Mouse (Mus musculus): ENCODE data around the gene Thbs4. TPM values are rescaled to one million over a fixed set of nuclear protein-coding genes. Genes with fewer than 3 reads are reported as not detected.

Gene Thbs4
- polyA plus RNA-seq, 1 experiment from 2014 or later: 22.0 TPM

DNA sequence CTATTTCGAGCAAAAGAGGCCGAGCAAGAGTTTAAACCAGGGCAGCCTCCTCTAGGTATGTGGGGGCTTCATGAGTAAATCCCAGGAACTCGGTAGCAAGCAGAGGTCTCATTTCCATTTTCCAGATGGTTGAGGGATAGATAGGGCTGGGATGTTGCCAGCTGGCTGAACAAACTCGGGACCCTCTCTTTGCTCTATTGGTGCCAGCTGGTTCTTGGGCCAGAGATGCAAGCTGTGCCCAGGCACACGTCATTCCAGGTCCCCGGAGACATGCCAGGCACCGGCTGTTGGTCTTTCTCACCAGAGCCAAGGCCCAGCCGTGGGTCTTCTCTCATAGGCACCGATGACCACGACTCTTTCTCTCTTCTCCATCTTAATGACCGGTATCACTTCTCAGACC, 60.9 kb downstream of the Thbs4 start:
- no peaks in the 10 kb centered on the region for H3K36me3 ChIP-seq (ENCODE audit: control insufficient read depth, insufficient read depth, low read length)
- no peaks in the 10 kb centered on the region for H3K4me1 ChIP-seq (ENCODE audit: control insufficient read depth, insufficient read depth, low read length)
- no peaks in the 10 kb centered on the region for H3K9me3 ChIP-seq (ENCODE audit: control insufficient read depth, low read length)
- WGBS: 80% methylated on average over 11 of the region's 11 CpGs
- H3K27me3 ChIP-seq (replicated peaks; ENCODE audit: control insufficient read depth, insufficient read depth, low read length): no peaks in the 10 kb centered on the region
- ATAC-seq: no peak
- H3K4me2 ChIP-seq (ENCODE audit: low read depth, low read length): no peak overlapping the region
- H3K4me3 ChIP-seq (ENCODE audit: low read length): no peak overlapping the region
- no peak overlapping the region for H3K27ac ChIP-seq (ENCODE audit: low read length)
- H3K9ac ChIP-seq (ENCODE audit: low read depth, low read length): no peak overlapping the region

DNA sequence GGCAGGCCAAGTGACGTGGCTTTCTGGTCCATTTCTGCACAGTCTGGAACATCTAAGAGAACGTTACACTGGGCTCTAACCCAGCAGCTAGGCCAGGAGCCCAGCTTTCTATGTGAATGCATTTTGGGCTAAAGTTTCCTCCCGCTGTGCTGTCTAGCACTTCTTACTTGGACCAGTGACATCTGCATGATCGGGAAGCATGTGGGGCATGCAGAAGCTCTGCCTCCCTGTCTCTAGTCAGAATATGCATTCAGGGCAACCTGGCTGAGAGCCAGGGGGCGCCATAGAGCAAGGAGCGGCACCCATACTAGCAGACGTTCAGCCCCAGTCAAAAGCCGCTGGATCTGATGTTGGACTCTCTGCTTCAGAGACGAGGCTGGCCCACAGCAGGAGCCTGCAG, 61.4 kb downstream of the Thbs4 start:
- 47% methylated on average over 9 of the region's 9 CpGs for WGBS
- H3K4me2 ChIP-seq (ENCODE audit: low read depth, low read length): no peak overlapping the region
- H3K4me3 ChIP-seq (ENCODE audit: low read length): no peak overlapping the region
- no peak overlapping the region for H3K9ac ChIP-seq (ENCODE audit: low read depth, low read length)
- no peaks in the 10 kb centered on the region for H3K9me3 ChIP-seq (ENCODE audit: control insufficient read depth, low read length)
- no peaks in the 10 kb centered on the region for H3K4me1 ChIP-seq (ENCODE audit: control insufficient read depth, insufficient read depth, low read length)
- ATAC-seq: peak; percentile 56
- H3K36me3 ChIP-seq (ENCODE audit: control insufficient read depth, insufficient read depth, low read length): no peaks in the 10 kb centered on the region
- no peaks in the 10 kb centered on the region for H3K27me3 ChIP-seq (replicated peaks; ENCODE audit: control insufficient read depth, insufficient read depth, low read length)
- H3K27ac ChIP-seq (ENCODE audit: low read length): no peak overlapping the region

DNA sequence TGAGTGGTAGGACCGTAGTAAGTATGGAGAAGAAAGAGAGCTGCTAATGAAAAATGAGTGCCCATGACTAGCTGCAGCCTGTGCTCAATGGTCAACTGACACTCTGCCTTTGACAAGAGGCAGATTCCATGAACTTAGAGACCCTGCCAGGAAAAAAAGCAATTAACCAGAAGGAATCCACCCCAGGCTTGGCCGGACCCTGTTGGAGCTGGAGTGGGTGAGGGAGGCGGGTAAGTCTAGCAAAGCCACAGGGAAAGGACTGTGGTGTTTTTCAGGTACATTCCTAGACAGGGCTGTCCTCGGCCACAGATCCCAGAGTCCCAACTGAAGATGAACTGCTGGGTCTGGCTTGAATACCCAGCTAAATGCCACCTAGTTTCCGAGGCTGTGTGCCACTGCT, 61.8 kb downstream of the Thbs4 start:
- no peak overlapping the region for H3K4me2 ChIP-seq (ENCODE audit: low read depth, low read length)
- H3K27ac ChIP-seq (ENCODE audit: low read length): no peak overlapping the region
- H3K4me1 ChIP-seq (ENCODE audit: control insufficient read depth, insufficient read depth, low read length): no peaks in the 10 kb centered on the region
- H3K4me3 ChIP-seq (ENCODE audit: low read length): no peak overlapping the region
- 71% methylated on average over 5 of the region's 5 CpGs for WGBS
- H3K36me3 ChIP-seq (ENCODE audit: control insufficient read depth, insufficient read depth, low read length): no peaks in the 10 kb centered on the region
- no peaks in the 10 kb centered on the region for H3K27me3 ChIP-seq (replicated peaks; ENCODE audit: control insufficient read depth, insufficient read depth, low read length)
- no peak for ATAC-seq
- no peak overlapping the region for H3K9ac ChIP-seq (ENCODE audit: low read depth, low read length)
- no peaks in the 10 kb centered on the region for H3K9me3 ChIP-seq (ENCODE audit: control insufficient read depth, low read length)

DNA sequence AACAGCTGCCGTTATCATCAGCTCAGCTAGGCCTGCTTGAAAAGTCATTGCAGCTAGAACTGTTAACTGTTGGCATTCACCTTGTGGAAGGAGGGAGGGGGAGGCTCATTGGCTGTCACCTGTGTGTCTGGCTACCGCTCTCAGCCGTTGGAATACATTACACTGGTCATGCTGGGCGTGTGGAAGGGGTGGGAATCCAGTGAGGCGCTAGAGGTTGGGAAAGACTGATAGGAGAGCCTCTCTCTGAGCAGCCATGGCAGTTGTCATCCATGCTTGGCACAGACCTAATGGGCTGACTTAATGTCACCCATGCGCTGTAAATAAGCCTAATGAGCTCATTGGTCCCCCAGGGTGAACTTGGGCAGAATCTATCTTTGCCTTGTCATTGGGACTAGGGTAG, 62.8 kb downstream of the Thbs4 start:
- Histone ChIP-seq H3K27me3 (replicated peaks; ENCODE audit: control insufficient read depth, insufficient read depth, low read length) (no peaks in the 10 kb centered on the region), H3K4me1 (ENCODE audit: control insufficient read depth, insufficient read depth, low read length) (no peaks in the 10 kb centered on the region), H3K4me2 (ENCODE audit: low read depth, low read length) (no peak overlapping the region), H3K36me3 (ENCODE audit: control insufficient read depth, insufficient read depth, low read length) (no peaks in the 10 kb centered on the region), H3K9me3 (ENCODE audit: control insufficient read depth, low read length) (no peaks in the 10 kb centered on the region), H3K4me3 (ENCODE audit: low read length) (no peak overlapping the region), H3K27ac (ENCODE audit: low read length) (no peak overlapping the region), H3K9ac (ENCODE audit: low read depth, low read length) (no peak overlapping the region)
- no peak for ATAC-seq
- 75% methylated on average over 6 of the region's 6 CpGs for WGBS

DNA sequence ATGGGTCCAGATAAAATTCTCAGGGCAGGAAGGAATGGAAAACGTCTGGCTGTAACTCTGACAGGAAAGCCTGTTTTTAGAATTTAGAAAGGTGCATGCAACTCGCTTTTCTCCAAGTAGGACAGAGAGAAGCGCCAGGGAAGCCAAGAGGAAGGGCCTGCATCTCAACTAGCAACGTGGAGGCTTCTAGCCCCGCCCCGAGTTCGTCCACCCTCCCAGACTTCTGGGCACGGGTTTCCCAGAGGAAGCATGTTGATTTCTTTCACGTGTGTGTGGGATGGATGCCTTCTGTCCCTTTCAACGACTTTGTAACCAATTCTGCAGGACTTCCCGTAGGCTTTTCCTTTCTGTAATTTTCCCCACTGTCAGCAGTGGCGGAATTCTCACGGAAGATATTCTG, 64.8 kb downstream of the Thbs4 start:
- 34% methylated on average over 13 of the region's 13 CpGs for WGBS
- no peaks in the 10 kb centered on the region for H3K4me1 ChIP-seq (ENCODE audit: control insufficient read depth, insufficient read depth, low read length)
- H3K4me3 ChIP-seq (ENCODE audit: low read length): no peak overlapping the region
- H3K4me2 ChIP-seq (ENCODE audit: low read depth, low read length): no peak overlapping the region
- no peaks in the 10 kb centered on the region for H3K27me3 ChIP-seq (replicated peaks; ENCODE audit: control insufficient read depth, insufficient read depth, low read length)
- H3K36me3 ChIP-seq (ENCODE audit: control insufficient read depth, insufficient read depth, low read length): no peaks in the 10 kb centered on the region
- no peak overlapping the region for H3K27ac ChIP-seq (ENCODE audit: low read length)
- no peak for ATAC-seq
- H3K9ac ChIP-seq (ENCODE audit: low read depth, low read length): no peak overlapping the region
- no peaks in the 10 kb centered on the region for H3K9me3 ChIP-seq (ENCODE audit: control insufficient read depth, low read length)

DNA sequence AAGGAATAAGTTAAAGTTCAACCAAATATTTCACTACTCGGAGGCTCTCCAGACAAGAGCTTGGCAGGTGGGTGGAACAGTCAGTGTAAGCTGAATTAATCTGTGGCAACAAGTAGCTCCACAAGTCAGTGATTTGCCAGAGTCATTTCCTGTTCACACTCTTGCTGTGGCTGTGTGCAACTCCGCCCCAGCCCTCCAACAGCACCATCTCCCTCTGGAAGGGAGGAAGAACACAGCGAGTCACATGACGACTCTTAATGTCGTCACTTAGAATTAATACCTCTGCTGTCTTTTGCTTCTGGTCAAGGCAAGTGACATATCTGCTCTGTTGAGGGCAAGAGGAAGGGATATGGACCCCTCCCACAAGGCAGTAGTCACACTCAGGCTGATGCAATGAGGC, 72.2 kb downstream of the Thbs4 start:
- Histone ChIP-seq H3K27me3 (replicated peaks; ENCODE audit: control insufficient read depth, insufficient read depth, low read length) (no peaks in the 10 kb centered on the region), H3K9ac (ENCODE audit: low read depth, low read length) (no peak overlapping the region), H3K36me3 (ENCODE audit: control insufficient read depth, insufficient read depth, low read length) (no peaks in the 10 kb centered on the region), H3K27ac (ENCODE audit: low read length) (no peak overlapping the region), H3K4me3 (ENCODE audit: low read length) (no peak overlapping the region), H3K4me1 (ENCODE audit: control insufficient read depth, insufficient read depth, low read length) (0 out of 2 replicates have a peak, but pooled peaks cover 4% of the 10 kb centered on the region), H3K9me3 (ENCODE audit: control insufficient read depth, low read length) (no peaks in the 10 kb centered on the region), H3K4me2 (ENCODE audit: low read depth, low read length) (no peak overlapping the region)
- WGBS: 62% methylated on average over 5 of the region's 5 CpGs
- no peak for ATAC-seq

DNA sequence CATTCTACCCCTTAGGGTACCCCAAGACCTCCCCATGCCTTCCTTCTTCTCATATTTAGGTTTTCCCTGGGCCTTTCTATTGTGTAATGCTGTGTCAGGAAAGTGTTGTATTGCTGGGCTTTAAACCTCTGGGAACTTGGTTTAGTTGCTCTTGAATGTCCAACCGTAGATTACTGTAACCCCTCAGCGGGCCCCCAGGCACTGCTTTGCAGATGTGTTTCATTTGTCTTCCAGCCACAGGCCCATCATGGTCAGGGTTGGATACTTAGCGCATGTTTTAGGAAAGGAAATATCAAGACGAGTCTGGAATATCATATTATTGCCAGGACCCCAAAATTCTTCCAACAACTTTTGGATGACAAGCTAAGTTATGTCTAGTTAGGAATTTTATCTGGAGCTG, 73.6 kb downstream of the Thbs4 start:
- Histone ChIP-seq H3K36me3 (ENCODE audit: control insufficient read depth, insufficient read depth, low read length) (no peaks in the 10 kb centered on the region), H3K9ac (ENCODE audit: low read depth, low read length) (no peak overlapping the region), H3K4me2 (ENCODE audit: low read depth, low read length) (no peak overlapping the region), H3K9me3 (ENCODE audit: control insufficient read depth, low read length) (no peaks in the 10 kb centered on the region), H3K27ac (ENCODE audit: low read length) (no peak overlapping the region), H3K4me1 (ENCODE audit: control insufficient read depth, insufficient read depth, low read length) (0 out of 2 replicates have a peak, but pooled peaks cover 4% of the 10 kb centered on the region), H3K27me3 (replicated peaks; ENCODE audit: control insufficient read depth, insufficient read depth, low read length) (no peaks in the 10 kb centered on the region), H3K4me3 (ENCODE audit: low read length) (no peak overlapping the region)
- ATAC-seq: no peak
- 68% methylated on average over 4 of the region's 4 CpGs for WGBS

DNA sequence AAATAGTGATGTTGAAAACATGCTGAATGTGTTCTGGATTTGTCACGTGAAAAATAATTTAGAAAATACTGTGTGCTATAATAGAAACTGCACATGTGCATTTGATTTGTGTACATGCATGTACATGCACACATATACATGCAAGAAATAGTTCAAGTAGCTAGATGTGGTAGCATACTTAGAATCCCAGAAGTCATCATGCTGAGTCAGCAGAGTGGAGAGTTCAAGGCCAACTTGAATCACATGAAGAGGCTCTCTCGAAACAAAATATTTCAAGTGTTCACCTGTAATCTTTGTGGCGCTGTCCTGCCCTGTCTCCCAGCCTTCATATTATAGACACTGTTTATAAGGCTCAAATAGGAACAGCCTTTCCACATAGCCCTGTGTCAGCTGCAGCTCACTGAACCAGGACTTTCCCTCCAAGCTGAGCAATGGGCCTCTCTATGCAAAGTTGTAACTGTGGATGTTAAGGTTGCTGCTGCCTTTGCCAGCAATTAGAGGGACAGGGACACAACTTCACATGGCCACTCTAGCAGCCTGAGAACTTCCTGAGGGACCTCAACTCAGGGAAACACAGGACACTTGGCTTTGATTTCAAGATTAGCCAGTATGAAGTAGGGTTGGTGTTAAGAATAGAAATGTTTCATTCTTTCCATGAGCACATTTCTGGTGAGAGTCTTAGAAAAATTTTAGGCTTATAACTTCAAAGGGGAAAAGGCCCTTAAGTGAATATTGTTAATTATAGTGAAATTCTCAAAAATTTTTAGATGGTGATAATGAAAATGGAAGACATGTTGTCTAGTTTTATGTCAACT, 76.6 kb downstream of the Thbs4 start:
- H3K9me3 ChIP-seq (ENCODE audit: control insufficient read depth, low read length): no peaks in the 10 kb centered on the region
- H3K27me3 ChIP-seq (replicated peaks; ENCODE audit: control insufficient read depth, insufficient read depth, low read length): no peaks in the 10 kb centered on the region
- H3K4me1 ChIP-seq (ENCODE audit: control insufficient read depth, insufficient read depth, low read length): 0 out of 2 replicates have a peak, but pooled peaks cover 4% of the 10 kb centered on the region
- no peak overlapping the region for H3K27ac ChIP-seq (ENCODE audit: low read length)
- H3K4me2 ChIP-seq (ENCODE audit: low read depth, low read length): no peak overlapping the region
- WGBS: 91% methylated on average over 3 of the region's 3 CpGs
- H3K4me3 ChIP-seq (ENCODE audit: low read length): no peak overlapping the region
- H3K36me3 ChIP-seq (ENCODE audit: control insufficient read depth, insufficient read depth, low read length): no peaks in the 10 kb centered on the region
- no peak for ATAC-seq
- no peak overlapping the region for H3K9ac ChIP-seq (ENCODE audit: low read depth, low read length)

DNA sequence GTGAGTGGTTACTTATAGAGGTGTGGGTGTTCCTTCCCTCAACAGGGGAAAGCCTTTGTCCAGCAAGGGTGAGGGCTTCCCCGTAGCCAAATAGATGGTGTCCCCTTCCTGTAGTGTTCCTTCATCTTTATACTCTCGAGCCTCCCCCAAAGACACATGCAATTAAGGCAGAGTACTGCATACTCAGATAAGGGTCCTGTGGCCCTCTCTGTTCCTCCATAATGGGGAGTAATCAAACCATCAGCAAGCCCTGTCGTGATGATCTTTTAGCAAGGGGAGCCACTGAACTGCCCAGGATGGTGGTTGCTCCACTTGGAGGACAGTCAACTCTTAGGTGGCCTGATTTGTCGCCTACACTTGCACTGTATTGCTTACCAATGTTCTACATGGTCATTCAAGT, 82.0 kb downstream of the Thbs4 start:
- no peaks in the 10 kb centered on the region for H3K4me1 ChIP-seq (ENCODE audit: control insufficient read depth, insufficient read depth, low read length)
- no peak for ATAC-seq
- H3K4me2 ChIP-seq (ENCODE audit: low read depth, low read length): no peak overlapping the region
- no peak overlapping the region for H3K9ac ChIP-seq (ENCODE audit: low read depth, low read length)
- H3K36me3 ChIP-seq (ENCODE audit: control insufficient read depth, insufficient read depth, low read length): no peaks in the 10 kb centered on the region
- no peaks in the 10 kb centered on the region for H3K27me3 ChIP-seq (replicated peaks; ENCODE audit: control insufficient read depth, insufficient read depth, low read length)
- H3K4me3 ChIP-seq (ENCODE audit: low read length): no peak overlapping the region
- no peaks in the 10 kb centered on the region for H3K9me3 ChIP-seq (ENCODE audit: control insufficient read depth, low read length)
- 92% methylated on average over 4 of the region's 4 CpGs for WGBS
- no peak overlapping the region for H3K27ac ChIP-seq (ENCODE audit: low read length)

DNA sequence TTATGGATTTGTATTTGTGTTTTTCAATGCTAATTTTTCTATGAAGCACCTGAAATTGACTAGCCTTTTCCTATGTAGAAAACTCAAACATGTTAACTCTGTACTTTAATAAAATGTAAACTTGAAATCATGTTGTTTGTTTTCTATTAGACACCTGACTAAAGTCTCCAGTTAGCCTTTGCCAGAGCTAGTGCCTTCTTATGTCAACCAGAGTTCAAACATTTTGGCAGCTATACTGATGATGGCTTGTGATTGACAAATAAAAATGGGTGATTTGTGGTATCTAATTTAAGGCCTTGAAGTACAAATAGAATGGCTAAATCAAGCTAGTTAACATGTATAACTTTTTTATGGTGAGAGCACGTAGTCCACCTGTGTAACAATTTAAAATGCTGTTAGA, 82.8 kb downstream of the Thbs4 start:
- no peak overlapping the region for H3K4me2 ChIP-seq (ENCODE audit: low read depth, low read length)
- no peak overlapping the region for H3K27ac ChIP-seq (ENCODE audit: low read length)
- no peaks in the 10 kb centered on the region for H3K4me1 ChIP-seq (ENCODE audit: control insufficient read depth, insufficient read depth, low read length)
- 86% methylated on average over 1 of the region's 1 CpGs for WGBS
- H3K36me3 ChIP-seq (ENCODE audit: control insufficient read depth, insufficient read depth, low read length): no peaks in the 10 kb centered on the region
- H3K27me3 ChIP-seq (replicated peaks; ENCODE audit: control insufficient read depth, insufficient read depth, low read length): no peaks in the 10 kb centered on the region
- no peak for ATAC-seq
- H3K9ac ChIP-seq (ENCODE audit: low read depth, low read length): no peak overlapping the region
- H3K9me3 ChIP-seq (ENCODE audit: control insufficient read depth, low read length): no peaks in the 10 kb centered on the region
- H3K4me3 ChIP-seq (ENCODE audit: low read length): no peak overlapping the region
